Mouse (Mus musculus) adrenal gland, adult (tissue): Measurements from ENCODE around the gene Cfap54.

Source experiments
- DNase-seq, 2 experiments: peaks; one replicate each; pipeline ENCODE4 v3.0.0; 2022 to 2023; ENCODE audit warnings: low spot score in 1 of 2; ENCODE audit not compliant: inconsistent age in 2 of 2

The Cfap54 gene

DNA sequence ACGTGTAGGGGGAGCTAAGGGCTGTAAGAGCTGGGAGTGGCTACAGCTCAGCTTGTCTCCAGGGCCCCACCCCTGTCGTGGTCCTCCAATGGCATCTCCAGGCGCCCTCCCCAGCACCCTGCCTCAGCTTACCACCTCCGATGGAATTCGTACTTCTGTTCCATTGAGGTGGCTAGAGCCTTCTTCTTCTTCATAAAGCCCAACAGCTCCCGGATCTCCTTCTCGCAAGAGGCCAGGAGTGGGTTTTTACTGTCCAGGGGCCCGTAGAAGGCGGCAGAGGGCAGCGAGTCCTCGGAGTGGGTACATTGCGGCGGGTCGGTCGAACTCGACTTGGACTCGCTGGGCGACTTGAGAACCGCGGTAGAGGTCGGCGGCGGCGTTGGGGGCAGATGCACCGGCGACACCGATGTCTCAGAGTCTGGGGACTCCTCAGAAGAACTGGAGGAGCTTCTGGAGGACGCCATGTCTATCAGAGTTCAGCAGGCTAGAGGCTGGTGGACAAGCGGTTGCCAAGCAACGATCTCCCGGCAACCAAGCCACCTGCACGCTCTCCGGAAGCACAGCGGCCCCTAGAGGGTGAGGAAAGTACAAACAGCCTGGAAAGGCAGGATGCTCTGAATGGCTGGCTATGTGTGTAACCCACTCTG, at the start of gene Cfap54:
TSS of gene Cfap54 (minus strand) at position 486 of the 647 bp plus-strand sequence.
- peak; percentile 90 to 95 for DNase-seq

DNA sequence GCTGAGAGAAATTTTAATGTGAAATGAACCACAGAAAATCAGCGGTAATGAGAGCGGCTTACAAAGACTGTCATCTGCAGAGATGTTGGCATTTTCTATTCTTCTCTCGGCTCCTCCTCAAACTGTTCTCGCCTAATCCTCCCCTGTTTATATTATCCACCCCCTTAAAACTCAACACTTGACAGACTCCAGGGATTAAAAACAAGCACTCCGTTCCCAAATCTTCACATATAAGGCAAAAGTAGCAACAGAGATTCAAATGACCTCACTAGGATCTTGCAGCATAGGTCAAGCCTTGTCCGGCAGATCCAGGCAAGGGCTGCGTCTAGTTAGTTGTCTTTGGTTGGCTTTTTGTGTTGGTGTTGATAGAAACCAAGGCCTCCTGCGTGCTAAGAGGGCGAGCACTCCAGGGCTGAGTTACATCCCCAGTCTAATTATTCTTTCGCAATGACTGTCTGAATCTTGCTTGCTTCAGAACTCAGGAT, 49.1 kb upstream of the Cfap54 start:
- DNase-seq = no peak

DNA sequence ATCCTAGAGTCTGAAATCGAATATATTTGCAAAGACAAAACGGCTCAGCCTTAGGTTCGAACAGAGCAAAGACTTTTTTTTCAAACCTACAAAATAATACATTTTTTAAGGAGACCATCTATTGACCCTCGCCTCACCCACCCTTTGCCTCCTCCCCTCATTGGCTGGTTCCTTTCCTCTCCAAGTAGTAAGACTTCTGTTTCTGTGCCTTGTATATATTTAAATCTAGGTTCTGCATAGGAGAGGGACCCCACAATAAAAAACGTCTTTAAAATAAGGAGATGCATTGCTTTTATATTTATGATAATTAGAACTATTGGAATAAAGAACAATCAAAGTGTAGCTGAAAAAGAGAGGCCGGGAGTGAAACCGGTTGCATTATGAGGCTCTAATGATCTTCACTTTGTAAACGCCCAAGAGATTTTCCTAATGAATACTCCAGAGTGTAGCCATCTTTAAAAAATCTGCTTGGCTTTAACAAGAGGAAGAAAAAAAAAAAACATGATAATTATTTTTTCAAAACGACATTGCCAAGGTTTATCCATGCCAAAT, 48.6 kb upstream of the Cfap54 start:
- no peak for DNase-seq

DNA sequence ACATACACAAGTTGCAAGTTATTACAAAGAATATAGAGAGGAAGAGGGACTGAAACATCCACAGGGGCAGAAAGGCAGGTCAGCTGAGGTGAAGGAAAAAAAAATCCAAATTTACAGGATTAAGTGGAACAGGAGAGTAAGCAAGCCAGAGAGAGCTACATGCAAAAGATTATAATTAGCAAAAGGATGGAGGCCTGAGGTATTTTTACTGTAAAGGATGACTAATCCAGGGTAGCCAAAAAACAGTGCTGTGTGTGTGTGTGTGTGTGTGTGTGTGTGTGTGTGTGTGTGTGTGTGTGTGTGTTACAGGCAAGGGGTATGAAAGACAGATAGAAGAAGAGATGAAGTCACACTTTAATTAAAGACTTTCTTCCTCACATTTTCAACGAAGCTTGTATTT, 47.9 kb upstream of the Cfap54 start:
- no peak for DNase-seq

DNA sequence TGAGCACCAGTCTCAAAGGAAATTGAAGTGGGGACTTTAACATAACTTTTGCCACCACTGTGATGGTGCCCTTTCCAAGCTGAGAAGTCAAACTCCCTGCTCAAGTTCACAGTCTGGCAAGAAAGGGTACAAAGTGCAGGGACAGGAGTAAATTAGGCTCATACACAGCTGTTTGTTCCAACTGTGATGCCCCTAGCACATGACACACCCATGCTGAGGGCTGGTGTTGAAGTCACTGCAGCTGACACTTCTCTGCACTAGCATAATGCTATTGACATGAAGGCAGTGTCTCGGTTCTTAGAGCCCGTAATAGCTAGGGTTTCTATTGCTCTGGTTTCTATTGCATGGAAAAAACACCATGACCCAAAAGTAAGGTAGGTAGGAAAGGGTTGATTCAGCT, 47.1 kb upstream of the Cfap54 start:
- DNase-seq = no peak

DNA sequence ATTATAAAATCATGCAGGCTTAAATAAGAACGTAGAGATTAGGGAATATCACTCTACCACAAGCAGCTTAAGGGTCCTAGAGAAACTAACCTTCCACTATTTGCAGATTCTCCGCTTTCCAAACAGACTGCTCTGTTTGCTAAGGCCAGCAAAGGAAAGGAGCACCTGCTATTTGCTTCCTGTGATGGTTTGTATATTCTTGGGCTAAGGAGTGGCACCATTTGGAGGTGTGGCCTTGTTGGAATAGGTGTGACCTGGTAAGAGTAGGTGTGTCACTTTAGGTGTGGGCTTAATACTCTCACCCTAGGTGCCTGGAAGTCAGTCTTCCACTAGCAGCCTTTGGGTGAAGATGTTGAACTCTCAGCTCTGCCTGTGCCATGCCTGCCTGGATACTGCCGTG, 44.6 kb upstream of the Cfap54 start:
- no peak for DNase-seq

DNA sequence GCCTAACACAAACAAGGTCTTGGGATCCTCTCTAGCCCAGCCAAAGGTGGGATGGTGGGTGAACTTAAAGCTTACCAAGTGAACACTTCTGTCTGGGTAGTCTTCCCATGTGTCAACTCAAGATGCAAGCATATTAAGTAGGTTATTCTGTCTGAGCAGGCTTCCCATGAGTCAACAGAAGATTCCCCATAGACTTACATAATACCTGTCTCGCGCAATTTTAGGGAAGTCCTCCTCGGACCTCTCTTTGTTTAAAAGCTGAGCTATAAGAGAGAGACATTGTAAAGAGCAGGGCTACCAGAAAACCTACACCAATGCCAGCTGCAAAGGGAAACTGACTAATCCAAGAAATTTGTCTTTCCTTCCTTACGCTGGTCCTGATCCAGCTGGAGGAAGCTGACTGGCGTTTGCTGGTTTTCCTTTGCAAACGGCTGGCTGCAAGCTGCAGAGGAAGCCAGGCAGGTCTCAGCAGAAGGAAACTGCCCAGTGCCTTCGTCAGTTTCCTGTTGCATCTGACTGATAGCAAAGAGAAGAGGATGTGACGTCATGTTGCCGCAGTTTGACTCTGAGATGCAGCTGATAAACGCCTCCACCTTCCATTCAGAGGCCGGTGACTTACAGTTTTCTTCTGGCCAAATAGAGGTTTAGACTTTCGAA, 42.7 kb upstream of the Cfap54 start:
- DNase-seq = peak; percentile 63 to 77

DNA sequence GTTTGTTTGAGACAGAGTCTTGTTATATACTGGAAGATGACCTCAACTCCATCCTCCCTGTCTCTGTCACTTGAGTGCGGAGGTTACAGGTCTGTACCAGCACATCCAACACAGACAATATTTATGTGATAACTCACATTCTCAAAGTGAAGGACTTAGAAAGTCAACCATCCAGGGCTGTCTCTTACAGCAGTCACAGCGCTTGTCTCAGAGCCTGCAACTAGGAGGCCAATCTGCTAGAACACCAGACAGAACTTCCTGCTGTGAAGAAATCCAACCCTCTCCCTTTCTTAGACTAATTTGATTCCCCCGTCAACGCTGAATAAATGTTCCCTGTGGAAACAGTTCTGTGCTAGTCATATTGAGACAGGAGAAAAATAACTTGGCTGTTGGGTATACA, 41.9 kb upstream of the Cfap54 start:
- peak in 1 of 2 experiments; percentile 20 for DNase-seq

DNA sequence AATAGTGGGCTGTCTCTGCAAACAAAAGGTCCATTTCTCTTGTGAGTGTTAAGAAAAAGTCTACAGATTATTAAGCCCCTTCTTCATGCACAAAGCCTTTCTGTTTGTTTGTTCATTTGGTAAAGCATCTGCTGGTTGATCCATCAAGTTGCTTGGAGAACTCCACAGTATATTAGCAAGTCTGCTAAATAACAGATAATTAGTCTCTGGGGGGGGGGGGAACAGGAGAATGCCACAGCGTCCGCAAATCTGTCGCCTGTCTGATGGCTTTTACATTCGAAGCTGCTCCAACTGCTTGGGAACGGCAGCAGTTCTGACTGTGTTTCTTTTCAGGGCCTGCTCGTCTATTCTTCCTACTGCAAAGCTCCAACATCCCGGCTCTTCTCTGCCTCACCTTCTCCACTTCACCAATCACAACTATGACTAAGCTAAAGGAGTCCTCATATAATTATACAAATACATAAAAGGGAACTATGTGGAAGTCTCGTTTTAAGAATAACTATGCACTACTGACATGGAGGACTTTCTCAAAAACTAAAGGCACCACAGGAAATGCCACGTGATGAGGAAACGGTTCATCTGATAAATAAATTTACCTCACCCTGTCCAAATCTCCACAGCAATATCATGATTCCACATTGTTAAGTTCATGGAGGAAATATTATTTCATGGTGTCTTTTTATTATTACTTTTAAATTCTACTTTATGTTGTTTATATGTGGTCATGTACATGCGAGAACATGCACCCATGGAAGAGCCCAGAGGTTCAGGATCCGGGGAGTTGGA, 41.2 kb upstream of the Cfap54 start:
- no peak for DNase-seq

DNA sequence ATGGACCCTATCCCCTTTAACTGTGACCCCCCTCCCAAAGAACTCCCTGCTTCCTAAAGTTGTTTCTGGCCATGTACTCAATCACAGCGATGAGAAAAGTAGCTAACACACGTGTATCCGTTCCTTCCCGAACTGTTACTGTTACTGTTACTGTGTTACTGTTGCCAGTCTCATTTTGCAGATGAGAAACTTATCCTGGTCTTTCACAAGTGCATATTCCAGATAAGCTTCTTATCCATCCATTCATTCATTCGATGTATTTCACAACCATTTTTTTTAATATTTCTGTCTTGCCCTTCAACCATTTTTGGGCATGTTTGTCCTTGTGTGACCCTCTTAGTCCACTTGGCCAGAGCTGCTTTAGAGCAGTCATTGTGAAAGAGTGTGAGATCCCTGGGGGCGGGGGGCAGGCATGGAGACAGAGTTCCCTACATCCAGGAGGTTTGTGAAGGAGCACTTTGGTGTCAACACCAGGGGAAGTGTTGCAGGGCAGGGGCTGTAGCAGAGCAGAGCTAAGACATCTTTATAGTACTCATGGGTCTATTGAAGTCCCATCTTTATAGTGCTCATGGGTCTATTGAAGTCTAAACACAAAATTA, 39.9 kb upstream of the Cfap54 start:
- DNase-seq = peak in 1 of 2 experiments; percentile 63

DNA sequence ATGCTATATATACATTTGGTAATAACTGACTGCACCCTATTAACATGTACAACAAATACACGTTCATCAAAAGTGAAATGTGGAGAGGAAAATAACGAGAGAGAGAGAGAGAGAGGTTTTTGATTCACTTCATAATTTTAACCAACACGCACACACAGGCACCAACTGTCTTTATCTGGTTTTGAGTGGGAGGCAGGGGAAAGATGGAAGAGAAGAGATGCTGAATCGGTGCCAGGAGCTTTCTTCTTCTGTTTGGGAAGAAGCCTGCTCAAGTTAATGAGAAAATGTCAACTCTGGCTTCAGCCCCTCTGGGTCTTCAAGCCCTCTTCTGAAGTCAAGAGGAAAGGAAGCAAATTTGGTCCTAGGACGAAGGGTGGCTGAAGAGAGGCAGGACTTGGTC, 38.4 kb upstream of the Cfap54 start:
- DNase-seq = no peak

DNA sequence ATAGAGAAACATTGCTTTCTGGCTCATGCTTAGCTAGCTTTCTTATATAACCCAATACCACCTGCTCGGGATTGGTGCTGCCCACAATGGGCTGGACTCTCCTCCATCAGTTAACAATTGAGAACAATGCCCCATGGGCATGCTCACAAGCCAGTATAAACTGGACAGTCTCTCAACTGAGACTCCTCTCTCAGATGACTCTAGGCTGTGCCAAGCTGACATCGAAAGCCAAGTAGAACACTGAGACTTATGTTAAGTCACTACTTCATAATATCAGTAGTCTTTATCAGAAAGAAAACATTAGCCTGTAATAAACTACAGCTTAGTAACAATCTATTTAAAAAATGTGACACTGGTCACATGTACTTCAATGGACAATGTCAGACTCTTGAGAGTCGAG, 35.2 kb upstream of the Cfap54 start:
- no peak for DNase-seq

DNA sequence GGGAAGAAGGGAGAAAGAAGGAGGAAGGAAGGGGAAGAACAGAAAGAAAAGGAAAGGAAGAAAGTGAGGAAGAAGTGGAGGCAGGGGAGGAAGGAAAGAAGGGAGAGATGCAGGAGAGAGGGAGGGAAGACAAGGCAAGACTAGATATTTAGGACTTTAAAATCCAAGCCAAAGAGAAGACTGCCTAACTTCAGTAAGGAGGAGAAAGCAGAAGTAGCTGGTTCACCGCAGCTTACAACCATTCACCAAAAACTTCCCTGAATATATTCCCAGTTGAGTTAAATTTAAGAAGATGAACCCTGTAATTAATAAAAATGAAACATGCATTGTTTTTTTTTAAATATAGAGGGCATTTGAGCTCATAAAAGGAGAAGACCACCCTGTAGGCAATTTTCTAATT, 34.3 kb upstream of the Cfap54 start:
- no peak for DNase-seq

DNA sequence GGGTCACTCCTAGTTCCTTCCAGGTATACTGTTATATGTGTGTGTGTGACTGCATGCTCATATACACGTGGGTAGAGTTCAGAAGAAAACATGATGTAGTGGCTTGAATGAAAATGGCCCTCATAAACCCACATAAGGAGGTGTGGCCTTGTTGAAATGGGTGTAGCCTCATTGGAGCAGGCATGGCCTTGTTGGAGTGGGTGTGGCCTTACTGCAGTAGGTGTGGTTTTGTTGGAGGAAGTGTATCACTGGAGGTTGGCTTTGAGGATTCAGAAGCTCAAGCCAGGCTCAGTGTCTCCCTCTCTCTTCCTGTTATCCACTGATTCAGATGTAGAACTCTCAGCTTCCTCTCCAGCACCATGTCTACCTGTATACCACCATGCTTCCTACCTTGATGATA, 33.4 kb upstream of the Cfap54 start:
- no peak for DNase-seq

DNA sequence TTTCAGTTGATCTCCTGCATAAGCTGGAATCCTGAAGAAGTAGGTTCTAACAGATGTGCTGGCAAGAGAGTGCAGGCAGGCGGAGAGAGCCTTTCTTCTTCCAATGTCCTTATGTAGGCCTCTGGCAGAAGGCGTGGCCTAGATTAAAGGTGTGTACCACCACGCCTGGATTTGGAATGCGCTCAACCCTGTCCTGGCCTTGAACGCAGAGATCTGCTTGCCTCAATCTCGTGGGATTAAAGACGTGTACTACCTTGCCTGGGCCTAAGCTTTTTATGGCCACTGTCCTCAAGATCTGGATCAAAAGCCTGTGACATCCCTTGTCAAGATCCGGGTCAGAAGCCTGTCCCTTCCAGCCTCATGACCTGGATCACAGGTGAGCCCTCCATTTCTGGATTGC, 32.5 kb upstream of the Cfap54 start:
- no peak for DNase-seq

DNA sequence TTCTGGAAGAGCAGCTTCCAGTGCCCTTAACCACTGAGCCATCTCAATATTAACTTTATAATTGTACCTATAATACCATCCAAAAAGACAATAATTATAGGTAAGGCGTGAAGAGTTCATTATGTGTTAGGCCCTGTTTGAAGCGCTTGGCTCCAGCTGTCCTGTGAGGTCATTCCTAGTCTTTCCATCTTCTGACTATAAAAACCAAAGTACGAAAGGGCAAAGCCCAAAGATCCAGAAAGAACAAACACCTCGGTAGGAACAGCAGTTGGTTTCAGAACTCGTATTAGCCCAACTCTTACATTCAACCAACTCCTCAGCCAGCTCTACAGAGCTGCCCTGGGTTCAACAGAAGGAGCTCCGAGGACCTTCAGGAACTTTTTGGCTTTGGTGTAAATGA, 30.6 kb upstream of the Cfap54 start:
- DNase-seq = no peak

DNA sequence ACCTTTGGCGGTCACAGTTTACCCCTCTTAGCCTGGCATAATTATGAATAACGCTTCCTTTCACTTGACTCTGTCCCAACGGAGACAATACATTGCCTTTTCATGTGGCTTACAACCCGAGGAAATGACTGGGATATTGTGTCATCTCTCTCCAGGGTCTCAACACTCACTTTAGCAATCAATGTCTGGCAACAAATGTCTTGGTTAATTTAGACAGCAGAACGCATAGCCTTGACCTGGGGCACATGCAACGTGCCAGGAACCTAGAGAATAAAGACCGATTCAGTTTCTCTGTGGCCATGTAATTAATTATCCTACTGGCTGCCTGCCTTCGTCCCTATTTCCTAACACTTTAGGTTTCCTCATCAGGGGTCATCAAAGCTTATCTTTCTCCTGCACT, 30.0 kb upstream of the Cfap54 start:
- DNase-seq = peak in 1 of 2 experiments; percentile 83

DNA sequence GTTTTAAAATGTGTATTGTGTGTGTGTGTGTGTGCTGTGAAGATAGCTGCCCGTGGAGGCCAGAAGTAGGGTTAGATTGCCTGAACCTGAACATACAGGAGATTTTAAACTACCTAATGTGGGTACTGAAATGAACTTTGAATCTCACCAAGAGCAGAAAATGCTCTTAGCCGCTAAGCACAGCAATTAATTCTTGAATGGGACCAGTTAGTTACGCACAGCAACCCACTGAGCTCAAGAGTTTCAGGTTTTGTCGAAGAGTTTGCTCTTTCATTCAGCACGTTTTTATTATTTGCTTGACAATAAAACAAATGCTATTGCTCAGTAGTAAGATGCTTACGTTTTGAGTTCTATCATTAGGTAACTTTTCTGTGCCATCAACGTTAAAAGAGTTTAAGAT, 23.9 kb upstream of the Cfap54 start:
- DNase-seq = no peak

DNA sequence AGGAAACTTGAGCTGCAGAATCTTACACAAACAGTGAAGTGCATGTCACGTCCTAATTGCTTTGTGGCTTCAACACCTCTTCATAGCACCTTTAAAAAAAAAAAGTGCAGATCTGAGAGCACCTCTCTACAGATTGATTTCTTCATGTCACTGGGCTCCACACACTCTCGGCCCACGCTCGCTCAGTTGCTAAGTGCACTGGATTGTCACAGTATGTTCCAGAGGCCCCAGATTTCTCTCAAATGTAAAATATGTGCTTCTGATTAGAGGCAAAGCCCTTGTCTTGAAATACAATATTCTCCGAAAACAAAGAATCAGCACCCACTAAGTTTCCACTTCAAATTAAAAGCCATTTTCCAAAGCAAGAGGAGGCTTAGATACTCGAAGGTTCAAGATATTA, 22.9 kb upstream of the Cfap54 start:
- no peak for DNase-seq

DNA sequence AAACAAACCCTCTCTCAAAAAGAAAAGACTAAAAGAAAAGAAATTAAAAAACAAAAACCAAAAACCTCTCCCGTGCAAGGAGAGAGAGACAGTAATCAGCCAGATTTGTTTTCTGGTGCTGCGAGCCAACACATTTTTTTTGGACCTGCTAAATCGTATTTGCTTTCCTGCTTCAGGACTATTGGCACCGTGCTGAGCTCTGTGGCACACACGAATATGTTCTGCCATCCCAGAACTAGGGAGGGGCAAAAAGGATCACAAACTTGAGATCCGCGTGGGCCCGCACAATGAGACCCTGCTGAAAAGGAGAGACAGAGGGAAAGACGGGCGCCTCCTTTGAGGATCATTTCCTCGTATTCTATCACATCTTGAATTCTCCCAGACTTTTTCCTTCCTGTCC, 22.3 kb upstream of the Cfap54 start:
- DNase-seq = no peak

DNA sequence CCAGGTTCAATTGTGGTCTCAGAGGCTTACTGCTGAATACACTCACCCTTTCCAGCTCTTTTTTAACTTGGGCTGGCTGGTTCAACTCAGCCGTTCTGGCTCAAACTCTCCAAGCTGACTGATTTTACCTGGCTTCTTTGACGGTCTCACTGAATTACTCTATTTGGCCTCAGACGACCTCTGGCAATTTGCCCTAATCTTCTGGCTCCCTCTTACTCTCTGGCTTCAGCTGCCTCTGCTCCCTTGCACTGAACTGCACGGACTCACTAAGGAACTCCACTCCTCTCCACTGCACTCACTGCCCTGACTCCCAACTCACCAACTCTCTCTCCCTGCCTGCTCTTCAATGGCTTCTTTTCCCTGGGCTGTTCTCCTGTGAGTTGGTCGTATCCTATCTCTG, 20.9 kb upstream of the Cfap54 start:
- DNase-seq = peak in 1 of 2 experiments; percentile 35
